Mouse (Mus musculus): ENCODE measurements around the gene Uhmk1. TPM values are rescaled to one million over a fixed set of nuclear protein-coding genes. Genes with fewer than 3 reads are reported as not detected.
A peak's percentile ranks its signal among the peaks of the same experiment; 100 is the strongest.

The Uhmk1 gene
- total and polyA plus RNA-seq, 3 experiments: 3.3 to 86.0 (median 85.0) TPM

GRCm38 (mm10) chr1:170149756-170150155 lies 65.4 kb downstream of the Uhmk1 start:
- Histone ChIP-seq H3K4me3 (ENCODE audit: low read depth, low read length) (no peak overlapping the region), H3K9me3 (replicated peaks) (no peaks in the 10 kb centered on the region), H3K4me1 (ENCODE audit: insufficient read depth, low read depth, low read length) (peaks cover 32% of the 10 kb centered on the region), H3K27me3 (ENCODE audit: insufficient read depth, low read length) (no peaks in the 10 kb centered on the region), H3K36me3 (replicated peaks) (peaks cover 81% of the 10 kb centered on the region)
- no peak for DNase-seq (ENCODE audit: low spot score)
- TF ChIP-seq POLR2AphosphoS5 (IDR thresholded peaks at IDR 0.05; ENCODE audit: insufficient replicate concordance, low read depth, low read length): no peak
- no peak for TF ChIP-seq GATA1 (IDR thresholded peaks at IDR 0.05; ENCODE audit: borderline replicate concordance, low read length)
- no peak for TF ChIP-seq GATA2 (IDR thresholded peaks at IDR 0.05; ENCODE audit: borderline replicate concordance, low read depth, low read length)
- no peak for TF ChIP-seq CTCF (IDR thresholded peaks at IDR 0.05; ENCODE audit: low read depth, low read length)
- TF ChIP-seq TAL1 (conservative IDR thresholded peaks at IDR 0.05; ENCODE audit: low read depth, low read length): no peak
- no peak for ATAC-seq (ENCODE audit: extremely low read depth, insufficient number of reproducible peaks, low FRiP score, poor library complexity, severe bottlenecking)

GRCm38 (mm10) chr1:170148536-170148935 lies 66.7 kb downstream of the Uhmk1 start:
- TF ChIP-seq TAL1 (conservative IDR thresholded peaks at IDR 0.05; ENCODE audit: low read depth, low read length): peak; percentile 51
- TF ChIP-seq GATA2 (IDR thresholded peaks at IDR 0.05; ENCODE audit: borderline replicate concordance, low read depth, low read length): no peak
- Histone ChIP-seq H3K27me3 (ENCODE audit: insufficient read depth, low read length) (no peaks in the 10 kb centered on the region), H3K9me3 (replicated peaks) (no peaks in the 10 kb centered on the region), H3K4me3 (ENCODE audit: low read depth, low read length) (no peak overlapping the region), H3K4me1 (ENCODE audit: insufficient read depth, low read depth, low read length) (peaks cover 32% of the 10 kb centered on the region), H3K36me3 (replicated peaks) (peaks cover 83% of the 10 kb centered on the region)
- peak; percentile 21 for DNase-seq (ENCODE audit: low spot score)
- peak; percentile 79 for ATAC-seq (ENCODE audit: extremely low read depth, insufficient number of reproducible peaks, low FRiP score, poor library complexity, severe bottlenecking)

DNA sequence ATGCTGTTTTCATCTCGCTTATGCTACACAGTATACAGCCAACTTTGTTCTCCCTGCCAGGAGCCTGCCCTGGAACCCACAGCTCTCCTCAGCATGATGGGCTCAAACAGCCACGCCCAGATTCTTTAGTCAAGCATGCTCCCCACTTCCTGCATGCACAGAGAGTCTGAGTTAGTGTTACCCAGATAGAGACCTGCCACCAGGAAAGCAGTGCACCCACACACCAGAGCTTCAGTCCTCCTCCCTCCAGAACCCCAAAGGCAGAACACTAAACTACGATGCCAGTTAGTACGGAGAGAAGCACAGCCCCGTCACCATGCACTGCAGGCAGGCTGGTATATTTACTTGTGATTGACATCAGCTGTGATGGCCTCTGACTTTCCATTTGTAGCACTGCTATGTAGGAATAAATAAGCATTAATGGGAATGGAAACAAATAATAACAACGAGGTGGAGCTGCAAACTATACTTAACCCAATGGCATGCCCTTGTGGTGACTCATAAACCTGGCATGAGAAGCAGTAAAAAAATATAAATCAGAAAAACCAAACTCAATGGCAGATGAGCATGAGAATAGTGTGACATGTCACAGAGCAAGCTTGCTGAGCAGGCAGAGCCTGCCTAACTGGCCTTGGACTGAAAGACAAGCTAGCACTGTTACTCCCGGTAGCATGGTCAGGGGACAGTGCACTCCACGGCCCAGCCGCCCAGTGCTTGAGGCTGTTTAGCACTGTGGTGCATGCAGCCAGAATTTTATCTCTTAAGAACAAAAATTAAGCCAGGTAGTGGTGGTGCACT lies 67.3 kb downstream of the Uhmk1 start:
- ATAC-seq (ENCODE audit: extremely low read depth, insufficient number of reproducible peaks, low FRiP score, poor library complexity, severe bottlenecking) (peak; percentile 59), DNase-seq (ENCODE audit: low spot score) (no peak)
- Histone ChIP-seq H3K4me3 (ENCODE audit: low read depth, low read length) (peak overlapping the region; percentile 29; the same call in 1 of the 2 replicates), H3K4me1 (ENCODE audit: insufficient read depth, low read depth, low read length) (peaks cover 32% of the 10 kb centered on the region), H3K36me3 (replicated peaks) (peaks cover 88% of the 10 kb centered on the region), H3K27me3 (ENCODE audit: insufficient read depth, low read length) (no peaks in the 10 kb centered on the region), H3K9me3 (replicated peaks) (no peaks in the 10 kb centered on the region)
- no peak for TF ChIP-seq GATA2 (IDR thresholded peaks at IDR 0.05; ENCODE audit: borderline replicate concordance, low read depth, low read length)
- no peak for TF ChIP-seq GATA1 (IDR thresholded peaks at IDR 0.05; ENCODE audit: borderline replicate concordance, low read length)
- TF ChIP-seq POLR2AphosphoS5 (IDR thresholded peaks at IDR 0.05; ENCODE audit: insufficient replicate concordance, low read depth, low read length): no peak
- TF ChIP-seq CTCF (IDR thresholded peaks at IDR 0.05; ENCODE audit: low read depth, low read length): no peak
- TF ChIP-seq TAL1 (conservative IDR thresholded peaks at IDR 0.05; ENCODE audit: low read depth, low read length): no peak

GRCm38 (mm10) chr1:170145606-170146005 lies 69.6 kb downstream of the Uhmk1 start:
- ATAC-seq (ENCODE audit: extremely low read depth, insufficient number of reproducible peaks, low FRiP score, poor library complexity, severe bottlenecking): no peak
- no peak for DNase-seq (ENCODE audit: low spot score)
- H3K9me3 ChIP-seq (replicated peaks): no peaks in the 10 kb centered on the region
- H3K4me3 ChIP-seq (ENCODE audit: low read depth, low read length): no peak overlapping the region
- peaks cover 30% of the 10 kb centered on the region for H3K4me1 ChIP-seq (ENCODE audit: insufficient read depth, low read depth, low read length)
- no peaks in the 10 kb centered on the region for H3K27me3 ChIP-seq (ENCODE audit: insufficient read depth, low read length)
- H3K36me3 ChIP-seq (replicated peaks): peaks cover 91% of the 10 kb centered on the region
- TF ChIP-seq CTCF (IDR thresholded peaks at IDR 0.05; ENCODE audit: low read depth, low read length) (no peak), POLR2AphosphoS5 (IDR thresholded peaks at IDR 0.05; ENCODE audit: insufficient replicate concordance, low read depth, low read length) (no peak), TAL1 (conservative IDR thresholded peaks at IDR 0.05; ENCODE audit: low read depth, low read length) (no peak), GATA2 (IDR thresholded peaks at IDR 0.05; ENCODE audit: borderline replicate concordance, low read depth, low read length) (no peak)

Other genes with a start within 250 kb of the Uhmk1 start
- 9.8 and 10.4 TPM in 2 replicates for gene Hsd17b7, start 246.2 kb downstream of the Uhmk1 start, total RNA-seq (2014; fragmentation: Nextera tagmentation)
- gene Hsd17b7, start 246.2 kb downstream of the Uhmk1 start, total RNA-seq (2017): 14.5 and 18.7 TPM in 2 replicates
- gene Hsd17b7, start 246.2 kb downstream of the Uhmk1 start, polyA plus RNA-seq (2012): 0.86 and 3.4 TPM in 2 replicates
- gene Ddr2, start 104.6 kb downstream of the Uhmk1 start, total RNA-seq (2014; fragmentation: Nextera tagmentation): 0.08 TPM in 1 of 2 replicates, not detected in the other
- 0.05 and 0.17 TPM in 2 replicates for gene Ddr2, start 104.6 kb downstream of the Uhmk1 start, total RNA-seq (2017)
- gene Ddr2, start 104.6 kb downstream of the Uhmk1 start, polyA plus RNA-seq (2012): not detected in 2 replicates
- gene Uap1, start 40.4 kb downstream of the Uhmk1 start, total RNA-seq (2014; fragmentation: Nextera tagmentation): 167 and 171 TPM in 2 replicates
- 530 and 570 TPM in 2 replicates for gene Uap1, start 40.4 kb downstream of the Uhmk1 start, total RNA-seq (2017)
- 16.7 and 24.1 TPM in 2 replicates for gene Uap1, start 40.4 kb downstream of the Uhmk1 start, polyA plus RNA-seq (2012)
- gene Sh2d1b2, start 17.4 kb upstream of the Uhmk1 start, total RNA-seq (2014; fragmentation: Nextera tagmentation): not detected in 2 replicates
- gene Sh2d1b2, start 17.4 kb upstream of the Uhmk1 start, total RNA-seq (2017): 0.16 TPM in 1 of 2 replicates, not detected in the other
- gene Sh2d1b2, start 17.4 kb upstream of the Uhmk1 start, polyA plus RNA-seq (2012): not detected in 2 replicates
- gene Sh2d1b1, start 61.9 kb upstream of the Uhmk1 start, total RNA-seq (2014; fragmentation: Nextera tagmentation): not detected in 2 replicates
- 0.06 and 0.16 TPM in 2 replicates for gene Sh2d1b1, start 61.9 kb upstream of the Uhmk1 start, total RNA-seq (2017)
- not detected in 2 replicates for gene Sh2d1b1, start 61.9 kb upstream of the Uhmk1 start, polyA plus RNA-seq (2012)
- gene Gm7694, start 90.9 kb upstream of the Uhmk1 start, total RNA-seq (2014; fragmentation: Nextera tagmentation): 2.3 and 2.7 TPM in 2 replicates
- 0.41 and 0.76 TPM in 2 replicates for gene Gm7694, start 90.9 kb upstream of the Uhmk1 start, total RNA-seq (2017)
- gene Gm7694, start 90.9 kb upstream of the Uhmk1 start, polyA plus RNA-seq (2012): 0.37 and 0.79 TPM in 2 replicates
- gene Spata46, start 93.4 kb upstream of the Uhmk1 start, total RNA-seq (2014; fragmentation: Nextera tagmentation): not detected in 2 replicates
- not detected in 2 replicates for gene Spata46, start 93.4 kb upstream of the Uhmk1 start, total RNA-seq (2017)
- not detected in 2 replicates for gene Spata46, start 93.4 kb upstream of the Uhmk1 start, polyA plus RNA-seq (2012)